Mouse (Mus musculus) cortical plate, adult 2 months (tissue): ENCODE data around the gene Hivep2. TPM values are rescaled to one million over a fixed set of nuclear protein-coding genes. Genes with fewer than 3 reads are reported as not detected.

Experiments
- H3K27ac ChIP-seq: fragments of 200-500 bp; 2 replicates; pipeline ENCODE4 v1.5.1; 2012; ENCODE audit warnings: low read length, control low read depth, inconsistent platforms; ENCODE audit not compliant: insufficient read depth
- H3K4me1 ChIP-seq: fragments of 200-500 bp; 2 replicates; pipeline ENCODE4 v1.6.1; 2011; ENCODE audit warnings: low read length; ENCODE audit not compliant: control insufficient read depth, insufficient read depth
- H3K4me3 ChIP-seq: fragments of 200-500 bp; 2 replicates; pipeline ENCODE4 v1.5.1; 2011; ENCODE audit warnings: mild to moderate bottlenecking, low read length, control low read depth; ENCODE audit not compliant: insufficient read depth
- CTCF ChIP-seq: fragments of 200-500 bp; IDR thresholded peaks from 2 replicates; pipeline ENCODE4 v1.5.1; 2011; ENCODE audit warnings: mild to moderate bottlenecking, control low read depth, low read length; ENCODE audit not compliant: insufficient read depth; ENCODE audit errors: extremely low read depth
- POLR2A ChIP-seq: fragments of 200-500 bp; IDR thresholded peaks from 2 replicates; pipeline ENCODE4 v1.6.1; 2011; ENCODE audit warnings: mild to moderate bottlenecking, low read length, control low read depth; ENCODE audit not compliant: insufficient read depth; ENCODE audit errors: extremely low read depth
- polyA plus RNA-seq: library from polyadenylated mRNA; depleted of rRNA; stranded (reverse); fragments of >200 nt; gene quantifications from 2 replicates; pipeline ENCODE4 v1.2.3, GENCODE M21; 2012; rRNA removed

The Hivep2 gene
- polyA plus RNA-seq = 101 and 113 TPM in 2 replicates

- H3K27ac ChIP-seq = peak within 1 kb of the TSS; percentile 99
- peaks cover under 1% of the 10 kb centered on the region; the same call in 1 of the 2 replicates for H3K4me1 ChIP-seq
- peak within 1 kb of the TSS; percentile 83 for H3K4me3 ChIP-seq
- TF ChIP-seq CTCF (no peak), POLR2A (no peak)
Measured at GRCm38 (mm10) chr10:13965974-13966829, at the start of gene Hivep2. TSS of gene Hivep2 (plus strand) at chr10:13966075.

- H3K27ac ChIP-seq = no peak overlapping the region
- H3K4me3 ChIP-seq = no peak overlapping the region
Measured at GRCm38 (mm10) chr10:13916645-13917342, 49.1 kb upstream of the Hivep2 start.

GRCm38 (mm10) chr10:13921641-13922385, 44.1 kb upstream of the Hivep2 start:
- Histone ChIP-seq H3K4me1 (no peaks in the 10 kb centered on the region), H3K4me3 (no peak overlapping the region), H3K27ac (no peak overlapping the region)
- TF ChIP-seq POLR2A = no peak
- TF ChIP-seq CTCF = no peak

More at GRCm38 (mm10) chr10:13916645-13917342, 49.1 kb upstream of the Hivep2 start:
- H3K4me1 ChIP-seq = peaks cover 1% of the 10 kb centered on the region; the same call in 1 of the 2 replicates
- TF ChIP-seq POLR2A (no peak), CTCF (no peak)

- H3K4me3 ChIP-seq = no peak overlapping the region
- no peak for TF ChIP-seq CTCF
- TF ChIP-seq POLR2A = no peak
- no peaks in the 10 kb centered on the region for H3K4me1 ChIP-seq
- no peak overlapping the region for H3K27ac ChIP-seq
Measured at GRCm38 (mm10) chr10:13929306-13929705, 36.6 kb upstream of the Hivep2 start.

GRCm38 (mm10) chr10:13932147-13932546, 33.7 kb upstream of the Hivep2 start:
- no peak overlapping the region for H3K4me3 ChIP-seq

GRCm38 (mm10) chr10:13933320-13933719, 32.6 kb upstream of the Hivep2 start:
- H3K27ac ChIP-seq = no peak overlapping the region
- TF ChIP-seq POLR2A = no peak
- no peak for TF ChIP-seq CTCF
- H3K4me3 ChIP-seq = no peak overlapping the region
- no peaks in the 10 kb centered on the region for H3K4me1 ChIP-seq

More at GRCm38 (mm10) chr10:13932147-13932546, 33.7 kb upstream of the Hivep2 start:
- TF ChIP-seq POLR2A = no peak
- TF ChIP-seq CTCF = no peak
- no peak overlapping the region for H3K27ac ChIP-seq
- H3K4me1 ChIP-seq = no peaks in the 10 kb centered on the region

GRCm38 (mm10) chr10:13935646-13936045, 30.2 kb upstream of the Hivep2 start:
- no peak overlapping the region for H3K4me3 ChIP-seq
- H3K27ac ChIP-seq = no peak overlapping the region
- TF ChIP-seq CTCF (no peak), POLR2A (no peak)
- no peaks in the 10 kb centered on the region for H3K4me1 ChIP-seq

GRCm38 (mm10) chr10:13941406-13941805, 24.5 kb upstream of the Hivep2 start:
- no peak for TF ChIP-seq POLR2A
- TF ChIP-seq CTCF = no peak
- Histone ChIP-seq H3K4me3 (no peak overlapping the region), H3K4me1 (no peaks in the 10 kb centered on the region), H3K27ac (no peak overlapping the region)

GRCm38 (mm10) chr10:13943706-13944105, 22.2 kb upstream of the Hivep2 start:
- no peak overlapping the region for H3K4me3 ChIP-seq
- no peaks in the 10 kb centered on the region for H3K4me1 ChIP-seq
- TF ChIP-seq POLR2A (no peak), CTCF (no peak)
- H3K27ac ChIP-seq = no peak overlapping the region
